Mouse (Mus musculus) adrenal gland, postnatal 36 days (tissue): ENCODE data around the gene Tbx21. TPM values are rescaled to one million over a fixed set of nuclear protein-coding genes. Genes with fewer than 3 reads are reported as not detected.

Source experiments
- DNase-seq, 2 experiments: peaks; one replicate each; pipeline ENCODE4 v3.0.0; 2021; ENCODE audit warnings: mixed read lengths in 1 of 2
- total RNA-seq, 2 experiments: library from RNA; stranded (reverse); gene quantifications; 2 replicates each; pipeline ENCODE4 v1.2.3; 2021

Gene Tbx21
- total RNA-seq, 2 experiments from 2014 or later, result 0.23 to 0.33 TPM

DNA sequence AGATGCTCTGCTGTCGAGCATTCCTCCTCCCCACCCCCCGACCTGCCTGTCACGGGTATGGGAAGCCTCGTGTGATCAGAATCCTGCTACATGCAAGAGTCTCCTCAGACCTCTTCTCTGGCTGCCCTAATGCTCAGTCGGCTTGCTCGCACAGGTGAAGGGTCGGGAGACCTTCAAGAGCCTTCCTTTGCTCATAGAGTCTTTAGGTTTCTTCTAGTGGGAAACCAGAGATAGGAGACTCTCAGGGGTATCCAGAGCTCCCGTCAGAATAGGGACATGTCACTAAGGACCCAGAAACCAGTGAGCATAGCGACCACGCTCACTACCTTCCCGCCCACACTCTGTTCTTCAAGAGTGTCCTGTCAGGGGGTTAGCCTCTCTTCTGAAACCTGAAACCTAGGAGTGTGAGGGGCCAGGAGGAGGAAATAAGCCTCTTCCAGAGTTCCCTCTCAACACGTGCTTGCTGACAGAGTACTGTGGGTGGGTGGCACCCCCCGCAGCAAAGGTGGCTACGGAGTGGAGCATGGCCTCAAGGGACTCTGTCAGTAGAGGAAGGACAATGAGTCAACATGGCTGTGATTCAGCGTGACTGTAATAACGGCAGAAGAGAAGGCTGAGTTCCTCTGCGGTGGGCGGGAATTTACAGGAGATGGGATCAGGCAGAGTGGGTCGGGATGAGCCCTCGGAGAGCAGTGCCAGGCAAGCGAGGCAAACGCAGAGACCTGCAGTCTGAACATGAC, 31.6 kb downstream of the Tbx21 start:
- peak; percentile 61 to 69 for DNase-seq

DNA sequence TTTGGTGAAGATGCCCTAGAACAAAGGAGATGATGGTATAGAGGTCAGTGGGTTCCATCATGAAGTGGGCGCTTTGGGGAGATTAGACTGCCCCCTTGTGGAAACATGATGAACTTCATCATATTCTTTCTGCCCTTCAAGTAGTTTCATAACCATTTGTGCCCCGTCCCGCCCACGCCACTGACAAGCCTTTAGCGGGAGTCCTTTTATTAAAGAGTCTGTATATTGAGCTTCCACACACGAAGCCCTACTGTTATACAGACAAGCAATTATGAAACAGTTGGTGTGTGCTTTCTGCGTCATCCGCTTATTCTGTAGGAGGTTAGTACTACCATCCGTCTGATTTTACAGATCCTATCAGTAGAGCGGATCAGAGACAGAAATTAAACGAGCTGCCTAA, 32.2 kb downstream of the Tbx21 start:
- DNase-seq, result peak; percentile 58 to 77

DNA sequence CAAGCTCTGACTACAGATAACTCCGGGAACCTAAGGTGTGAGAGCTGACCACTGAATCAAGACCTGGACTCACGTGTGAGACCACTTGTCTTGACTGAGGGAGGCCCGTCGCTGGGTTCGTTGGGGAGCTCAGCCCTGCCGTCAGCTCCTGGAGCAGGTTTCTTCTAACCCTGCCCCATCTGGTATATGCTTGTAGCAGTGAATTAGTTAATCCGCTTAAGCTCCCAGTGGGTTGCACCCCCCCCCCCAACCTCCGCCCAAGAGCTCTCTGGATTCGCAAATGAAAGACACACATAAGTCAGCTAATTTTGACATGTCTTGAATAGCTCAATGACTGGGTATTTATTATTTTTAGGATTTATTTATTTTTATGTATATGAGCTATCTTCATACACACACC, 34.8 kb downstream of the Tbx21 start:
- no peak for DNase-seq

DNA sequence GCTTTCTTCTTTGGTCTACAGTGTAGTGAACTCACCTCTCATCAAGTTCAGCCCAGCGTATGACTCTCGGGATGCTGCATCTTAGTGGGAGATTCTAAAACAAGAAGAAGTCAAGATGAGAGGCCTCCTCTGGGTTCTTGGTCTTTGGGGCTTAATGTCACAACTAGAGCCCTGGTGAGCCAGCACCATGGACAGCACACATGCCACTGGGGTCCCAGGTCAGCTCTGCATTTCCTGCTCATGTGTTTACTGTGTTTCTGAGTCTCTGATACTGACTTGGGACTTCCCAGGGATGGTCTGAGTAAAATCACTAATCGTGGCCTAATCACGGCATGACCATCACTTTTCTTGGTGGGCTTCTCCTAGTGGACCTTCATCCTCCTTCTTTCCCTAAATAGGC, 36.4 kb downstream of the Tbx21 start:
- peak; percentile 26 to 41 for DNase-seq

DNA sequence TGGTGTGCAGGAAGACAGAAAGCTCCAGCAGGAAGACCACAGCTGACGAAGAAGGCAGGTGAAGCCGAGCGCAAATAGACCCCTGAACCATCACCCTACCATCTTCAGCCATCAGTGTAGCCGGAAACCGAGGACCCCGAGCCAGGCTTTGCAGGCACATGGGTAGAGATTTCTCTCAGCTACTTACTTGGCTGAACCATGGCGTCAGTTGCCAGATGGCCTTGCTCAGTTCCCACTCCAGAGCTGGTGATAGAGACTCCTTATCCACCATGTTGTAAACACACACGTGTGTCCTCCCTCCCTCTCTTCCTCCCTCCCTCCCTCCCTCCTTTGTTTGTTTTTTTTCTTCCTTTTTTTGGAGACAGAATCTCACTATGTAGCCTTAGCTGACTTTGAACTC, 40.9 kb downstream of the Tbx21 start:
- no peak for DNase-seq

DNA sequence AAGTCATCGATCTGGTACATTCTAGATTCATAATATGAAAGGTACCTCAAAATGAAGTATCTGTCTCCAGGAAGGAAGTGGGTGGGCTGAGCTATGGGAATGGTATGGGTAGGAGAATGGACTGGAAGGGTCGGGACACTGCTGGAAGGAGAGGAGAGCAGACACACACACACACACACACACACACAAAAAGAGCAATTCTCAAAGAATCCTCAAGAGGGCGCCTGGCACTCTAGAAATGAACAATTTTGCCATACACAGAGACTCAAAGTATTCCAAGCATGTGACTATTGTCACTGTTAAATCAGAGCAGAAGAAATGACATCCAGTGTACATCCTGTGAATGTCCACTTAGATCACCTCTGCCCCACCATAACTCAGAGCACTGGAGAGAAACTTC, 42.6 kb downstream of the Tbx21 start:
- peak in 1 of 2 experiments; percentile 52 for DNase-seq

DNA sequence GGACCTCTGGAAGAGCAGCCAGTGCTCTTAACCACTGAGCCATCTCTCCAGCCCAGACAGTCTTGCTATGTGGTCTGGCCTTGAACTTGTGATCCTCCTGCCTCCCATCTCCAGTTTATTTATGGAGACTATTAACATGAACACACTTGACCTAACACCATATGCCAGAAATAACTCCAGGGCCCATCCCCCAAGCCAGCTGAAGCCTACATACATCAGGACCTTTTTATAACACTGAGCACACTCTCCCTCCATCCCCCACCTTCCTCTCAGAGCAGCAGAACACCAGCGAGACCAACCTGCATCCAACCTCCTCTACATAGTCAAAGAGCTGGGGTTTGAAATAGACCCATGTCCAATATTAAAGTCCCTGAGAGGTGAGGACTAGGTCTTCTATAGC, 44.0 kb downstream of the Tbx21 start:
- DNase-seq, result no peak

DNA sequence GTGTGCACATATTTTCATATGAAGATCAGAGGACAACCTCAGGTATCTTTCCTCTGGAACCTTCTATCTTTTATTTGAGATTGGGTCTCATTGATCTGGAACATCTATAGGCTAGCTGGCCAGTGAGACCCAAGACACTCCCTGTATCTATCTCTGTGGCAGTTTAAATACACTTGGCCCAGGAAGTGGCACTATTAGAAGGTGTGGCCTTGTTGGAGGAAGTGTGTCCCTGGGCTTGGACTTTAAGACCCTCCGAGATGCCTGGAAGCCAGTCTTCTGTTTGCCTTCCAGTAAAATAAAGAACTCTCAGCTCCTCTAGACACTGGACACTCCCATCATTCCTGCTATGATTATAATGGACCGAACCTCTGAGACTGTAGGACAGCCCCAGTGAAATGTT, 45.4 kb downstream of the Tbx21 start:
- DNase-seq, result no peak

DNA sequence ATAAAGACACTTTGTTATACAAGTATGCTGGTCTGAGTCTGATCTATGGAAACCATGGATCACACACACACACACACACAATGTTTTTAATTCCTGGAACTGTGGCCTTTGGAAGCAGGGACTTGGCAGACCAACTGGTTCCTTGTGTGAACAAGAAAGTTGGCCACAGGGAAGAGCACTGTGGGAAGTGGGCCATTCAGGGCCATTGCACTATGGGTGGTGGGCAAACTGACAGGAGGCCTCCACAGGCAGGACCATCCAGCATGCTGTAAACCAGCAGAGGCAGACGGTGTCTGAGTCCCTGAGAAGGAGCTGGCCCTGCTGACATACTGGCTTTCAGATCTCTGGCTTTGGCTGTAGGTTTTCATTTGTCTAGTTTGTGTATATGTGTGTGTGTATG, 45.8 kb downstream of the Tbx21 start:
- no peak for DNase-seq

DNA sequence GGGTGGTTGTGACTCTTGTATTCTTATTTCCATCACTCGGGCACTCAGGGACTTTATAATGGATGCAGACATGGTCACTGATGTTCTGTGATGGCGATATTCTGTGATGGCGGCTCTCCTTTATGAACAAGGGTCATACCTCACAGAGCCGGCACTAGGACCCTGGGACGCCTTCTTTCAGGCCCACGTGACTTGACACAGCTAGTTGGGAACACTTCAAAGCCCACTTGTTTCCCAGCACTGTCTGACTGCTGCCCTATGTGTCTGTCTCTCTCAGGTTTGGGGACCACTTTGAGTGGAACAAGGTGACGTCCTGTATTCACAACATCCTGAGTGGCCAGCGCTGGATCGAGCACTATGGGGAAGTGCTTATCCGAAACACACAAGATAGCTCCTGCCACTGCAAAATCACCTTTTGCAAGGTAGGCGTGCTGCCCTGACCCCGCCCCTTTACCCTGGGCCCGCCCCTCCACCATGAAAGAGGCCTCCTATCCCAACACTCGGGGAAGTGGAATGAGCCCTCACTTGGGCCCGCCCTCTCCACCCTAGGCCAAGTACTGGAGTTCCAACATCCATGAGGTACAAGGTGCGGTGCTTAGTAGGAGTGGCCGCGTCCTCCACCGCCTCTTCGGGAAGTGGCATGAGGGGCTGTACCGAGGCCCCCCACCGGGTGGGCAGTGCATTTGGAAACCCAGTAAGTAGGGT, 48.3 kb downstream of the Tbx21 start:
- no peak for DNase-seq

DNA sequence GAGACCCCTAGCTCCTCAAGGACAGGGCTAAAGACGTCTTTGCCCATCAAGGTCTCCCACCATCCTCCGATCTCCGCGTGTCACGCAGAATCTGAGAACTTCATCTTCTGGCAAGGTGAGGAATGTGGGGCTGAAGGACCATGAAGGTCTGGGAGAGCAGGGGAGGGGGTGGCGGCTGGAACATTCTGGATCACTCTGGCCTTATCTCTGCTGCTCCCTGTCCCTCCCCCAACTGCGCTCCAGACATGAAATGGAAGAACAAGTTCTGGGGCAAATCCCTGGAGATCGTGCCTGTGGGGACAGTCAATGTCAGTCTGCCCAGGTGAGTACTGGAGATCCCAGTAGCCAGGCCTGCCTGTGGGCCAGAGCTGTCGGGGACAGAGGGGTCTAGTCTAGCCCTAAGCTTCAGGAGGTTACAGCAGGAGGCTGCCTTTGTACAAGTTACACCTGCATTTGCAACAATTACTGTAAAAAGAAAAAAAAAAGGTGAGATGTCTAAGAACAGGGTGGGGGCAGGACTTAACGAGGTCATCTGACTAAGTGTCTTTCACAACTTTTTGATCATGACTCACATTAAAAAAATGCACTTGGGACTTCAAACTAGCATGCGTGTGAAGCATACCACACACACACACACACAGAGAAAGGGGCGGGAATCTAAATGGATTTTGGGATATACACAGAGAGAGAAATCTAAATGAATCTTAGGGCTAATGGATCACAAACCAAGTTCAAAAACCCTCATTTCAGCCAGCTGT, 49.4 kb downstream of the Tbx21 start:
- no peak for DNase-seq

DNA sequence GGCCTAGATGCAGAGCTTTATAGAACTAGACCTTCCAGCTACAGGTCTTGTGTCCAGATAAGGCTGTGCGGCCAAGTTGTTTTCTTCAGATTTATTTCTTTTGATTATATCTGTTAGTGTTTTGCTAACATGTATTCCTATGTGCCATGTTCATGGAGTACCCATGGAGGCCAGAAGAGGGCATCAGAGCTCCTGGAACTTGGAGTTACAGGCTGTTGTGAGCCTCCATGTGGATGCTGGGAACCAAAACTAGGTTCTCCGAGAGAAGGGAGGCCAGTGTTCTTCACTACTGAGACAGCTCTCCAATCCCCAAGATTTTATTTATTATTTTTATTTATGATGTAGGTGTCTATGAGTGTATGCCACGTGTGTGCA, 51.2 kb downstream of the Tbx21 start:
- DNase-seq, result no peak

DNA sequence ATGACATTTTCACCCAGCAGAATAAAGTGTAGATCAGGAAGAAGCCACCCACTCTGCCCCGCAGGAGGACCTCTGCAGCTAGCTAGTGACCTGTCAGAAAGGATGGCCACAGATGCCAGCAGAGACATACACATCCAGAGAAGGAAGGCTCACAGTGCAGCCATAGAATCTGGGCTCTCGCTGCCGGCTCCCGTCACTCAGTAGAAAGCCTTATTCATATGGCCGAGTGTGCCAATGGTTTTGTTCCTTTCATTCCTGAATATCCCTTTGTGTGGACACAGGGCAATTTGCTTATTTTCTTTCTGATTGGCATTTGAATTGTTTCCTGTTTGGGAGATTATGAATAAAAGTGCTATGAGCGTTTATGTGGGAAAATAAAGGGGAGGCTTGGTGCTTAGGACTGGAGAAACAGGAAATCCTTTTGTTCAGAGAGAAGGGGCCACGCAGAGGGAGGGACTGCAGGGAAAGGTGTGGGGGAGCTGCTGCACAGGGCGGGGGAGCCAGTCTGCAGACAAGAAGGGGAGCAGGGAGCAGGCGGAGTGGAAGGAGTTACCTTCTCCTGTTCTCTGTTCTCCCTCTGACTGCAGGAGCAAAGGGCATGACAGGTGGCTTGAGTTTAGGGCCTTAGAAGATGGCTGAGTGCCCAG, 51.7 kb downstream of the Tbx21 start:
- DNase-seq, result no peak

DNA sequence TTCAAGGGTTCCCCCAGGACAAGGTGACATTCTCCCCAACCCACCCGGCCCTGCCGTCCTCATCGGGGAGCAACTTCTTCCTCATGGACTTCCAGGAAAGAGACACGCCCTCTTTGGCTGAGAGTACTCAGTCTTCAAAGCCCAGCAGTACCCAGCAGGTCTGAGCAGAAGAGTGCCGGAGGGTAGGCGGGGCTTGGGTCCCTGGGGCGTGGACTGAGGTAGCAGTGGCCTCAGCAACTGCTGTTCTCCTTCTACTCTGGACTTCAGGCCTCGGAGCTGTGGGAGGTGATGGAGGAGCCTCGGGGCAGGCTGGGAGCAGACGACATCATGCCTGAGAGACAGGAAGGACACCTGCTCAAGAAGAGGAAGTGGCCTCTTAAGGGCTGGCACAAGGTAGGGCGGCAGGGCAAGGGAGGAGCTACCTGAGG, 62.9 kb downstream of the Tbx21 start:
- peak; percentile 58 to 73 for DNase-seq

DNA sequence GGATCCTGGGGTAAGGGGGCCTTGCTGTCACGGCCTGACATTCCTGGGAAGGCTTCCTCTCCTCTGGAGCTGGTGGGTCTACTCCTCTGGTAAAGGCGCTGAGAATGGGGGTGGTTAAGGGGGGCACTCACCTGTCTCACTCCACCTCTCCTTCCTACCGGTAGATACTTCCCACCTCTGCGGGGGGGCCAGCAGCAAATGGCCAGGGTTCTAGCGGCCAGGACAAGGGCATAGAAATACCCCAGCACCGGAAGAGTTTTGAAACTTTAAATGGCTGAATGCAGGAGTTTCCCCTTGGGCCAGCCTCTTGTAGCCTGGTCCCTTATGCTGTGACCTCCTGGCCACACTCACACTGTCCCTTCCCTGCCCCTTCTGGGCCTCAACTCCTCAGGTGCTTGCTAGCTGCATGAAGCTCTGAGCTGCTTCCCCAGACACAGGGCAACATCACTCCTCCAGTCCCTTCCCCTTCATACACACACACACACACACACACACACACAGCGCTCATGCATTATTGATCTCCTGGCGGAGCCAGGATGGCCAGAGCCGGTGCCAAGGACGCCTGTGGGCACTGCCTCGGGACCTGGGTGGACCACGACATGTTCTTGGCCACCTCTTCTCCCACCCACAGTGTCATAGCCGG, 64.1 kb downstream of the Tbx21 start:
- DNase-seq, result peak in 1 of 2 experiments; percentile 38

DNA sequence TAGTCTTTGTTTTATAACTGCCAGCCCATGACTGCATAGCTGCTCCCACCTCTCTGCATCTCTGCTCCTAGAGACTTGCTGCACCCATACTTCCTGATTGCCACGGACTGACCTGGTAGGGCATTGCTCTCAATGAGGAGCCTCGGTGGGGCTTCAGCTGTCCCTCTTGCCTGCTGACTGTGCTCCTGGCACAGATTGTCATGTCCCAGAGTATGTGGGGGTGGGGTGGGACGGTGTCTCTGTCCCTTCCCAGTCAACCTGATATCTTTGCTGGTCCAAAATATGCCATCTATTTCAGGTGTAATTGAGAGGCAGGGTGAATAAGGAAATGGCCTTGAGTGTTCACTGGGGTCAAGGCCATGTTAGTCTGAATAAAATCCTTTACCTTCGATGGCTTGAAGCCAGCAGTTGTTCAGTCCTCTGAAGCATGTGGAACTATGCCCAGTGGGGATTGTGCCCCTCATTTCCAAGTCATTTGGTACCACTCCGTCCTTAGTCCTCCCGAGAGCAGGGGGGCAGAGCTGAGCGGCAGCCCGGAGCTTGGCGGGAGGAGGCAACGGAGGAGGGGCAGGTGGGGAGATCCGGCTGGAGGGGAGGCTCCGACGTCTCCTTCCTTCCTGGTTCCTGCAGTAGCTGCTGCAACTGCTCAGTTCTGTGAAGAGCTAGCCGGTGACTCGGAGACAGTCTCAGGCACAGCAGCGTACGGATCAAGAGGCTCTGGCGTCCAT, 64.8 kb downstream of the Tbx21 start, which contains the start of gene Osbpl7:
Osbpl7 (plus strand) TSS at position 413 of the 728 bp plus-strand sequence.
- DNase-seq, result peak; percentile 85 to 89

DNA sequence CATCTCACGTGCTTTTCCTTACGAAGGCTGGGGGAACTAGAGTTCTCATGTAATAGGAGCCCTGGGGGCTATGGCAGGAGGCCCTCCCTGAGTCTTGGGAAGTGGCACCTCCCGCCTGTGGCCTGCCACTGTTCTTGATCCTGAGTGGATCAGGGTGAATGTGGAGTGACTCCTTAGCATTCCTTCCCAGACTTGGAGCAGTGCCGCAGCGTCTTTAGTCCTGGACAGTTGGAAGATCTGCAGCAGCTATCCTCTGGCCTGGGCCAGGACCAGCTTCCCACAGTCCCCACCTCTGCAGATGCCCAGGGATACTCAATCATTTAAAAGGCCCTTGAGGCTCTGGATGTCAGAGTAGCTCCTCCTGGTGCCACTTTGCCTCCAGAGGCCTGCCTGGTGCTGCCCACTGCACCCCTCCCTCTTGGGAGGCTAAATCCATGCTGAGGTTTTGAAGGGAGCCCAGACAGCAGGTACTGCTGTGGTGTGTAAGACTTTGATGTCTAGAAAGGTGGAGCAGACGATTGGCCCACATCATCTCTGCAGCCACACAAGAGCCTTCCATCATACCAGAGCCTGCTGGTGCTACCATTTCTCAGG, 65.5 kb downstream of the Tbx21 start:
- DNase-seq, result no peak

DNA sequence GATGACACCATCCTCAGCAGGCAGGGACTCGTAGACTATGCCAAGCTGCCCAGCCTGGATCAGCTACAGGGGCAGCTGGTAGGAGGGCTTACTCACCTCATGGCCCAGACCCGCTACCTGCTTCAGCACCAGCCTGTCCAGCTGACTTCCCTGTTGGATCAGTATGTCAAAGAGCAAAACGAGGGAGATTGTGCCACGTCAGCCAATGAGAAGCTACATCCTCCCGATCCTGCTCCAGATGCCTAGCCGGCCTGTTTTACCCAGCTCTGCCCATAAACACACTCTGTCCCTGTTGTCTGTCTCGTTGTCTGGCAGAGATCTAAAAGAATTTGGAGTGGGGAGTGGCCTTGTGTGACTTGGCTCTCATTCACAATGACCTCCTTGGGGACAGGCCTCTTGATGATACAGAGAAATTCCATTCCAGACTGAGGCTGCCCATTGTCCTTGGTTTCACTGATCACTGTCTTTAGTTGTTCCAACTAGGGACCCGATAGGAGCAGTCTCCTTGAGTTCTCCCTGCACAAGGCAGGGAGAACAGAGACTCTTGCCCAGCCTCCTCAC, 67.0 kb downstream of the Tbx21 start:
- DNase-seq, result peak; percentile 71 to 72
